Mouse (Mus musculus) thymus, adult 2 months (tissue): Measurements from ENCODE around the gene Stxbp3.

ENCODE experiments used
- CTCF ChIP-seq: fragments of 200-500 bp; IDR thresholded peaks from 2 replicates; pipeline ENCODE4 v1.5.1; 2012; ENCODE audit warnings: mild to moderate bottlenecking, control low read depth, low read length, moderate library complexity, borderline replicate concordance; ENCODE audit not compliant: control insufficient read depth, poor library complexity, insufficient read depth; ENCODE audit errors: extremely low read depth
- POLR2A ChIP-seq: fragments of 200-500 bp; IDR thresholded peaks from 2 replicates; pipeline ENCODE4 v1.6.1; 2012; ENCODE audit warnings: mild to moderate bottlenecking, low read length, control low read depth, moderate library complexity; ENCODE audit not compliant: control insufficient read depth, poor library complexity, insufficient read depth; ENCODE audit errors: extremely low read depth

DNA sequence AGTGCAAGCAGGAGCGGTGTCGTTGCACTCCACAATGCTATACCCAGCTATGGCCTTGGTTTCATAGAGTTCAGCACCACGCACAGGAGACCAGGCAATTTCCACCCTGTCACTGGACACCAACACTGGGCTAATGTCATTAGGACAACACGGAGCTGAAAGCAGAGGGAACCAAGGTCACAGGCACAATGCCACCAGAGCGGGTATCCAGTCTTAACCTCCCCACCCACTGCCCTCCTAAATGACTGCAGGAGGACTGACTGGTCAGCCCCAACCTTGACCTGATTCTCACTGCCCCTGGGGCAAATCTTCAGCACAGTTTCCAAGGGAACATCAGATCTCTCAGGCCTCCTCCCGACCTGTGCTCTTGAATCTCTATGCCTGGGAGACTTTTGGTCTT lies 30.3 kb upstream of the Stxbp3 start:
- no peak for TF ChIP-seq CTCF
- TF ChIP-seq POLR2A, result no peak
